Mouse (Mus musculus) activated CD4-positive, CD25-positive, alpha-beta regulatory T cell, adult 9 weeks (primary cell): ENCODE results near the gene Sult2a4. TPM values are rescaled to one million over a fixed set of nuclear protein-coding genes. Genes with fewer than 3 reads are reported as not detected.

ENCODE experiments used
- polyA plus RNA-seq: library from polyadenylated mRNA; unstranded; fragments of 100-300 nt; shearing (Covaris generic); gene quantifications from one replicate; pipeline ENCODE4 v1.2.1, GENCODE M21; 2017

Sult2a4 gene
- polyA plus RNA-seq: not detected

DNA sequence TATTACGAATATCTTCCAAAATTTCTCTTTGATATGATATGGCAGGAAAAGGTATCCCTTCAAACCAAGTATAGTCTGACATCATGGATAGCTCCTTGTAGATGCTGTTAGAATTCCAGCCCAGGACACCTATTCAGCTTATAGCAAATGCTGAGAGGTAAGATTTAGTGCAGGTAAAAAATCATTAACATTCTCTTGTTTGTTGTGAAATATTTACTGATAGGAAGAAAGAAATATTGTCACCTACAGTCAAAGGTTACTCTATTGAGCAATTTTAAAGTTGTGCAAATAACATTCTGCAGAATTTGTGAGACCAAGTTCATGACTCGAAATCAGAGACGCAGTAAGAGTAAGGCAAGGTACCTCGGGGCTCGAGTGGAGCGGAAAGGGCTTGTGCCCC is at the start of gene Sult2a4:
Gene Sult2a4, minus strand, starts transcription at position 101 of the 400 bp plus-strand sequence.

Other genes with a start within 250 kb of the Sult2a4 start
- not detected for gene Sult2a1, start 152.2 kb downstream of the Sult2a4 start, polyA plus RNA-seq
- not detected for gene Sult2a3, start 133.4 kb upstream of the Sult2a4 start, polyA plus RNA-seq